Mouse (Mus musculus) forebrain, embryonic 15.5 days (tissue): ENCODE measurements around the gene Ifit3. TPM values are rescaled to one million over a fixed set of nuclear protein-coding genes. Genes with fewer than 3 reads are reported as not detected.

Experiments used
- ATAC-seq: fragments of 200-750 bp; cut with Nextera tagmentation; replicated peaks from 2 replicates; pipeline ENCODE4 v1.8.0; 2017; ENCODE audit warnings: mild to moderate bottlenecking, moderate TSS enrichment, moderate library complexity
- H3K27ac ChIP-seq: fragments of 300-500 bp; sonication (generic); replicated peaks from 2 replicates; pipeline ENCODE4 v1.5.1; 2015; ENCODE audit warnings: mild to moderate bottlenecking, inconsistent platforms
- H3K27me3 ChIP-seq: fragments of 300-500 bp; sonication (generic); 2 replicates; pipeline ENCODE4 v1.6.1; 2015; ENCODE audit warnings: inconsistent platforms
- H3K36me3 ChIP-seq: fragments of 300-500 bp; sonication (generic); 2 replicates; pipeline ENCODE4 v1.6.1; 2015; ENCODE audit warnings: mild to moderate bottlenecking, inconsistent platforms
- H3K4me1 ChIP-seq: fragments of 300-500 bp; sonication (generic); 2 replicates; pipeline ENCODE4 v1.6.1; 2015; ENCODE audit warnings: inconsistent platforms
- H3K4me2 ChIP-seq: fragments of 300-500 bp; sonication (generic); replicated peaks from 2 replicates; pipeline ENCODE4 v1.6.1; 2015; ENCODE audit warnings: mild to moderate bottlenecking, inconsistent platforms
- H3K4me3 ChIP-seq: fragments of 300-500 bp; sonication (generic); 2 replicates; pipeline ENCODE4 v1.5.1; 2015; ENCODE audit warnings: mild to moderate bottlenecking, inconsistent platforms
- H3K9ac ChIP-seq: fragments of 300-500 bp; sonication (generic); replicated peaks from 2 replicates; pipeline ENCODE4 v1.6.1; 2015; ENCODE audit warnings: mild to moderate bottlenecking, inconsistent platforms
- H3K9me3 ChIP-seq: fragments of 300-500 bp; sonication (generic); 2 replicates; pipeline ENCODE4 v1.6.1; 2016; ENCODE audit warnings: inconsistent platforms
- WGBS: fragments of 180-500 bp; shearing (Covaris S2); methylation state at CpG from one replicate; pipeline ENCODE4 v1.1.7; 2015; ENCODE audit warnings: mixed read lengths; 5-methylcytosine and 5-hydroxymethylcytosine counted together
- polyA plus RNA-seq: library from polyadenylated mRNA; unstranded; fragments of >200 nt; fragmentation: Nextera tagmentation; extraction: Ambion mirVana; gene quantifications from 2 replicates; pipeline ENCODE4 v1.2.1, GENCODE M21; 2015

The Ifit3 gene
- polyA plus RNA-seq, 1 experiment from 2014 or later, result 1.1 TPM

DNA sequence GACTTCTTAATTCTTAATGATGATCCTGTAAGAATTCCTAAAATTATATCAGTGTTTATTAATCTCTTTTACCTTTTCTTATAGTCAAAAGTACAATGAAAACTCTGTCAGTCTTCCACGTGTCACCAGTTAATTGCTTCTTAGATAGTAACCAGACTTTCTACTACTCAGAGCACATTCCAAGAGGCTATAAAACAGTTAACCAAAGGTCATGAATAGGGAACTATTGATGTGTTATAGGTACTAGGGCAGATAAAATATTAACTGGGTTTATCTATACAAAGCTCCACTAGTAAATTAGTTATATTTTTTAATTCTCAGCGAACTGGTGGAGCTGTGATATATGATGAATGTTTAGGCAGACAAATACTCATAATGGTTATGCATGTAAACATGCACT lies 44.2 kb downstream of the Ifit3 start:
- 78% methylated on average over 2 of the region's 2 CpGs for WGBS
- Histone ChIP-seq H3K4me1 (no peaks in the 10 kb centered on the region), H3K4me3 (no peak overlapping the region), H3K27me3 (no peaks in the 10 kb centered on the region), H3K9me3 (no peaks in the 10 kb centered on the region), H3K4me2 (no peak overlapping the region), H3K9ac (no peak overlapping the region), H3K27ac (no peak overlapping the region), H3K36me3 (no peaks in the 10 kb centered on the region)
- ATAC-seq, result no peak

- H3K4me2 ChIP-seq, result no peak overlapping the region
- no peaks in the 10 kb centered on the region for H3K4me1 ChIP-seq
- H3K9me3 ChIP-seq, result no peaks in the 10 kb centered on the region
- H3K27me3 ChIP-seq, result no peaks in the 10 kb centered on the region
- no peak overlapping the region for H3K9ac ChIP-seq
- H3K36me3 ChIP-seq, result no peaks in the 10 kb centered on the region
- H3K4me3 ChIP-seq, result no peak overlapping the region
- no peak for ATAC-seq
- no peak overlapping the region for H3K27ac ChIP-seq
Measured at GRCm38 (mm10) chr19:34631487-34631886, 48.2 kb downstream of the Ifit3 start.

- Histone ChIP-seq H3K4me2 (no peak overlapping the region), H3K9ac (no peak overlapping the region), H3K36me3 (no peaks in the 10 kb centered on the region), H3K9me3 (no peaks in the 10 kb centered on the region), H3K4me3 (no peak overlapping the region), H3K27ac (no peak overlapping the region), H3K27me3 (no peaks in the 10 kb centered on the region), H3K4me1 (no peaks in the 10 kb centered on the region)
- 78% methylated on average over 2 of the region's 2 CpGs for WGBS
- no peak for ATAC-seq
Measured at GRCm38 (mm10) chr19:34633484-34633883, 50.2 kb downstream of the Ifit3 start.

DNA sequence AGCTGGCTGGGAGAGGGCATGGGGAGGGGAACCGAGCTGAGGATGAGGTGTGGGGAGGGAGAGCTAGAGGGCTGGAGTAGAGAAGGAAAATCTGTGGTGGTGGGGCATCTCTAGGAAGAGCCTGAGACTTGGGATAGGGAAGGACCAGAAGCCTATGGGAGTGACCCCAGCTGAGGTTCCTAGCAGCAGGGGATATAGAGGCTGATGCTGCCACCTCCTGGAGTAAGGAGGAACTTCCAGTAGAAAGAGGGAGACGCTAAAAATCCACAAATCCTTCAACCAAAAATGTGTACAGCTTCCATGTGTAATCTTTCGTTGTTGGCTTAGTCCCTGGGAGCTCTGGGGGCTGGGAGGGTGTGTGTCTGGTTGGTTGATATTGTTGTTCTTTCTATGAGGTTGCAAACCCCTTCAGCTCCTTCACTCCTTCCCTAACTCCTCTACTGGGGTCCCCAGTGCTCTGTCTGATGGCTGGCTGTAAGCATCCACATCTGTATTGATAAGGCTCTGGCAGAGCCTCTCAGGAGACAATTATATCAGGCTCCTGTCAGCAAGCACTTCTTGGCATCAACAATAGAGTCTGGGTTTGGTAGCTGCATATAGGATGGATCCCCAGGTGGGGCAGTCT lies 53.7 kb downstream of the Ifit3 start:
- Histone ChIP-seq H3K27me3 (no peaks in the 10 kb centered on the region), H3K4me2 (no peak overlapping the region), H3K4me1 (no peaks in the 10 kb centered on the region), H3K36me3 (no peaks in the 10 kb centered on the region), H3K9ac (no peak overlapping the region), H3K9me3 (no peaks in the 10 kb centered on the region), H3K27ac (no peak overlapping the region), H3K4me3 (no peak overlapping the region)
- ATAC-seq, result peak; percentile 83
- 12% methylated on average over 3 of the region's 3 CpGs for WGBS

Other genes with a start within 250 kb of the Ifit3 start
- gene Ch25h, start 108.4 kb upstream of the Ifit3 start, polyA plus RNA-seq, result 0.17 and 0.67 TPM in 2 replicates
- gene Lipa, start 56.1 kb upstream of the Ifit3 start, polyA plus RNA-seq, result 14.9 and 16.6 TPM in 2 replicates
- gene Ifit2, start 32.8 kb upstream of the Ifit3 start, polyA plus RNA-seq, result 8.0 TPM in 2 replicates
- 0.39 and 0.41 TPM in 2 replicates for gene Ifit1bl1, start 18.4 kb downstream of the Ifit3 start, polyA plus RNA-seq
- gene Ifit3b, start 24.4 kb downstream of the Ifit3 start, polyA plus RNA-seq, result 0.13 and 0.20 TPM in 2 replicates
- gene Ifit1bl2, start 57.2 kb downstream of the Ifit3 start, polyA plus RNA-seq, result 0.11 and 0.20 TPM in 2 replicates
- 0.13 and 0.18 TPM in 2 replicates for gene Ifit1, start 57.3 kb downstream of the Ifit3 start, polyA plus RNA-seq
- gene Slc16a12, start 163.8 kb downstream of the Ifit3 start, polyA plus RNA-seq, result 2.2 and 2.6 TPM in 2 replicates